Mouse (Mus musculus) stomach, postnatal 0 days (tissue): Measurements from ENCODE around the gene Ssu72.

Source experiments
- CTCF ChIP-seq: IDR thresholded peaks from 2 replicates; pipeline ENCODE4 v1.5.1; 2016; ENCODE audit warnings: antibody characterized with exemption, low read depth, mild to moderate bottlenecking, moderate library complexity
- EP300 ChIP-seq: optimal IDR thresholded peaks from 2 replicates; pipeline ENCODE3; 2016; ENCODE audit warnings: antibody characterized with exemption

DNA sequence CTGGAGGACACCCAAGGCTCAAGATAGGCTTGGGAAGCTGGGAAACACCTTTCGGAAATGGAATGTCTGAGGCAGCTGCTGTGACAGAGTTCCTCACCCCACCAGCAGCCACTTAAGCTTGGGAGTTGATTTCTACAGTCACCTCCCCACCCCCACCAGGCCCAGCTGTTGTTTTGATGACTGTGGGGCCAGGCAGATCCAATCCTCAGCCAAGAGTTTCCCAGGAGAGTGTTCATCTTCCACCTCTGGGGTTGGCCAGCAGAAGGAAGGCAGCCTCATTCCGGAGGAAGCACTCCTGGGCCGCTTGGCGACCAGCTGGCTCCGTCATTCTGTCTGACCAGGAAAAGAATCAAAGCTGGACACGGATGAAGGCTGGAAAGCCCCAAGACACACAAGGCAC is 76.3 kb downstream of the Ssu72 start:
- TF ChIP-seq CTCF (no peak), EP300 (no peak)
